Mouse (Mus musculus): Measurements from ENCODE around the gene Ccdc175.
A peak's percentile ranks its signal among the peaks of the same experiment; 100 is the strongest.

Ccdc175 gene

DNA sequence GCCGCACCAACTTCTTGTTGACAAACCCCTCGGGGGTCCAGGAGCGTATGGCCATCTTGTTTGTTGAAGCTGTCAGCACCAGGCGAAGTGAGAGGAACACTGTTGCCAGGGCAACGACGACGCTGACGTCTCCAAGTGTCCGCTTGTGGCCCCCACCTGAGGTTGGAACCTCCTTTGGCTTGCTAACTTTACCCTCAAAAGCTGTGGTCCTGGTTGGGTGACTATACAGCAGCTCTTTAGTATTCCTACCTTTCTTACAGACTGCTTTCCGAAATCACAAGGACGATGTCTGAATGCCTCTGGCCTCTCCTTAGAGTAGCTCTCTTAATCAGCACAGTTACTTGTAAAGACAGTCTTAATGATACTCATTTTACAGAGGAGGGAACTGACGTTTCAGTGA, at the start of gene Ccdc175:
TSS of gene Ccdc175 (minus strand) at position 101 of the 400 bp plus-strand sequence.
- no peak for DNase-seq

DNA sequence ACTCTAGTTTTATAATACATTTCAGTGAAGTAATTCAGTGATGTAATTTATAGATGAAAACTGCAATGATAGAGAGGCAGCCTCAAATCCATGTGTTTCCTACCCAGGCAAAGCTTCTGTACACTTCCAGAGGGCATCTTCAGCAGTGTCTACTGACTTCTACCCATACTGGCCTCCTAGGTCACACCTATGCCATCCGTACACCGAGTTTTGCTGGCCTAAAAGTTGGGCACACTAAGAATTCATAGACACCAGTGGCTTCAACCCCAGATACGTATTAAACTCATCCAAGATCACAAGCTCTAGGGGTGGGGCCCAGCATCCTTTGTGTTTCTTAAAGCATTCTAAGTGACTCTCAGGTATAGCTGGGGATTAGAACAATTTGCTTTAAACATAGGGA, 49.3 kb upstream of the Ccdc175 start:
- DNase-seq, result no peak

DNA sequence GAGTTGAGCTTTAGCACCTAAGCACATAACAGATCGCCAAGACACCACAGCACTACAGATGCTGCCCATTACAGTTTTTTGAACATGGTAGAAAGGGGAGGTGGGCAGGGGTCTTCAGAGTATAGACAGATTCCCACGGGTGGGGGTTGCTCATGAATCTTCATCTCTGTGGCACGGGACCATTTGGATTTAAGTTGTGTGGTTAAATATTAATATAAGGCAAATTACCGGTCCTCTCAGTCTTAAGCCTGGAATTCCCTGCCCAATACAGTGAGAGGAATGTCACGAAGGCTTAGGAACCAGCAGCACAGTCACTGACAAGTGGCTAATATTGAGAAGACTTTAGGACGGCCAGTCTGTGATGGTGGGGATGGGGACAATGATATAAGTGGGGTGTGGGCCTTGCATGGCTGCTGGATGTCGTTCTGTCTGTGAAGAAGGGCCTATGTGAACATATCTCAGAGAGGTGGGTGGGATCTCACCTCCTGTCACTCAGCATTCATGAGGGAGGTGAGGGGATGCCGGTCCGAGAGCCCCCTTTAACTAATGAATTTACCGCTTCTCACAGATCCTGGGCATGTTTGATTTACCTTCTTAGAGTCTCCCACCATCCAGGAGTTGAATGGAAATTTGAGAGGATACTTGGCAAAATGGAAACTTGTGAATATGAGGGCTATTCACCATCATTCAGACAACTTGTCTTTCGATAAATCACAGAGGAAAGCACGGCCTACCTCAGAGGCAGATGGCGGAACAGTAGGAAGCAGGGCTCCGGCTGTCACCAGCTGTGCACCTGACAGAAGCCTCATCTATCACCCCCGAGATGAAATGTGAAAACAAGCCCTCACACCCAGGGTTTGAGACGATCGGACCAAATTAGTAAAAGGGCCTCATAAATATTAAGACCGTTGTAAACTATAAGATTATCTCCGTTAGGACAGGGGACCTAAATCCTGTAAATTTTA, 48.3 kb upstream of the Ccdc175 start:
- no peak for DNase-seq

DNA sequence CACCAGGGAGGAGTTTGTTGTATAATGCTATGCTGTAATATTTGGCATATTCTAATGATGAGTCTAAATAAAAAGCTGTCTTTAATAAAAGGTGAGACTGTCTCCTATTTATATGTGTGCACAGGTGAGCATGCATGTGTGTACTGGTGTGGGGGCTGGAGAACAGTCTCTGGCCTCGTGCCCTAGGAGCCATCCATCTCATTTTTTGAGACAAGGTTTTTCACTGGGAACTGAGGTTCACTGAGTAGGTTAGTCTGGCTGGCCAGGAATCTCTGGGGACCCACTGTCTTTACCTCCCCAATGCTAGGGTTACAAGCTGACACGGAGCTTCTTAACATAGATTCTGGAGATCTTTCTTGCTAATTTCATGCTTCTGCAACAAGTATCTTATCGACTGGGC, 47.3 kb upstream of the Ccdc175 start:
- DNase-seq, result no peak

DNA sequence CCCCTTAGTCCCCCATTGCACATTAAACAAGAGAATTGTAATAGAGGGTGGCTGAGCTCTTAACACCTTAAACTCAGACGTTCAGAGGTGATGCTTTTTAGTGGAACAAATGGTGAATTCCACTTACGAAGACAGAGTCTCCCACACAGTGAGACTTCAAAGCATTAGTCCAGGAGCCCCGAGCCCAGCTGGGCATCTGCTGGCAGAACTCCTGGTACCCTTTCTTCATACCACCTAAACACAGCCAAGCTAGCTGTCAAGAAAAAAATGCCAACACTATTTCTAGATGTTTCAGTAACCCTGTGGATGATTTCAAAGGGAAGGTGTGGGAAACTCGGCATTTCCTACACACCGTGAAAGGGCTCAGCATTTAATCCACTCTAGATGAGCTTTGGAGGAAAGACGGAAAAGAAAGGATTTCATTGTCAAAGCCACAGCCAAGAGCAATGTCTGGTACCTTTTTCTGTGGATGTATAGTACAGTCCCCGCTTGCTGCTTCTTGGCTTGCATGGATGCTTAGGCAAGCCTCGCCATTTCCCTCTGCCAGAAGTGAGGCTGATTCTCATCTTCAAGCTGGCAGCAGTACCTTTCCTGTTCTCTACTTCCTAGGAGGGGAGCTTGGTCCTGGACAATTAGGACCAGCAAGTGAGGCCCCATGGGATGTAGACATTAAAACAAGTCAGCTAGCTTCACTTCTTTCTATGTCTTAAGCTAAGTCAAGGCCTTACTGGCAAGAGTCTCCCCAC, 44.8 kb upstream of the Ccdc175 start:
- no peak for DNase-seq

DNA sequence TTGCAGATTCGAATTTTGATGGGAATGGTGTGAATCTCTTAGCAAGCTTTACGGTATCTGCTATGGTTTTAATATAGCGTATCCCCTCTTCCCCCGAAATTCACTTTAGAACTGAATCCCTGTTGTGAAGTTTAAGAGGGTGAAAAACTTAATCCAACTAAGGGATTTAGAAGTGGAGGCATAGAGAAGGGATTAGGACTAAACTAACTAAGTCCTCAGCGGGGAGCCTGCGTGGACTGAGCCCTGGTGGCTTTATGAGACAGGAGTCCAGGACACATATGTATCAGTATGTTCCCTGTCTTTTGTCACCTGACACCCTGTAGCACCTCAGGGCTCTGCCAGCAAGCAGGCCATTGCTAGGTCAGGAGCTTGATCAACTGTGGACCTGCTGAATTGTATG, 42.9 kb upstream of the Ccdc175 start:
- DNase-seq, result no peak

DNA sequence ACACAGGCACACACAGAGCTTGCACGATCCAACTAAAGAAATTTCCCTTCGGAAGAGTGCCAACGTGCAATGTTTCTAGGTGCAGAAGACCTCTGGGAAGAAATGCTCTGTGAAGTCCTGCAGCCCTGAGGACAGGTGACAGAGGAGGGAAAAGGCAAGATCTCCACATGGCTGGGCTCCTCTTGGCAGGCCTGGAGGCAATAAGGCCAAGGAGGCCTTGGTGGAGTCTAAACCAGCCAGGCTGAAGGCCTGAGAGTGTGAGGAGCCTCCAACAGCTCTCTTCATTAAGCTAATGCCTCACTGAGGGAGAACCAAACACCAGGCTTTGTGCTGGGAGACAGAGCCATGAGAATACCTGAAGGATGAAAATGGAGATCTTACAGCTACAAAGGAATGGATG, 40.5 kb upstream of the Ccdc175 start:
- no peak for DNase-seq

DNA sequence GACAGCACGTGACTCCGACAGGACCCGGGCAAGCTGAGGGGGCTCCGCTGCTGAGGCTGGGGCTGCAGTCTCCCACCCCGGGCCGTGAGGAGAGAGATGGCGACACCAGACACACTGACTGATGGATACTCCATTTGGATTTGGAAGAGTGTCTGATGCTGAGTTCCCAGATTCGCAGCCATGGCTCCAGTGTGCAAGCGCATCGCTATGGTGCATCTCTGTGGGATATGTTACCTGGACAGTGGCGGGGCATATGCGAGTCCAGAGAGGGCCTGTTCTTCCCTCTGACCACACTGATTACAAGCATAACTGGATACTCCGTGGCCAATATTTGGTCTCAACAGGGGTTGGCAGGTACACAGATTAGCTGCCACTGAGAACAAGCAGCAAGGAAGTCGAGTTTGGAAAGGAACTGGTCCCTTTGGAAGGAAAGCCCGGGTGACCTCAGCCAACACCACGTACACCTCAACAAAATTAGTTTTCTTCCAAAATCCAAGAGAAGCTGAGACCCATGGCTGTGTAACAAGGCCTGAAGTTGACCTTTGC, 38.8 kb upstream of the Ccdc175 start:
- DNase-seq, result no peak

GRCm38 (mm10) chr12:72213554-72213953, 28.7 kb upstream of the Ccdc175 start:
- no peak for DNase-seq

DNA sequence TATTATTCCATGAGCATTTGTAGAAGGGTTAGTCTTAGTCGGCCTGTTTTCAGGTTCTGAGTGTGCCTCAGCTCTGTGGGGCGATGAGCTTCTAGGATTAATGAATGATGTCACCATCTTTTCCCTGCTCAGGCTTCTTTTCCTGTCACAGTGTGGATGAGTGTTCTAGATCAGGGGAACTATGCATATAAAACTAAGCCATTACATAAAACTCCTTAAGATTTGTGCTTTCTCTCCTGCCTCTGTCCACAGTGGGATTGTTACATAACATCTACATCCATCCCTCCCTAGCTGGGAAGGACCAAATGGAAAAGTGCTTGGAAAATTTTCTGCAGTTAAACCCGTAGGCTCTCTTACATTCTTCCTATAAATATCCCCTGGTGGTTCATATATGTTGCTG, 16.0 kb upstream of the Ccdc175 start:
- no peak for DNase-seq

GRCm38 (mm10) chr12:72197925-72198486, 13.2 kb upstream of the Ccdc175 start:
- DNase-seq, result no peak

- DNase-seq, result no peak
Observed at GRCm38 (mm10) chr12:72197434-72197833, 12.6 kb upstream of the Ccdc175 start.

- DNase-seq, result no peak
Observed at GRCm38 (mm10) chr12:72179561-72179960, 5.3 kb downstream of the Ccdc175 start.

GRCm38 (mm10) chr12:72178322-72178721, 6.5 kb downstream of the Ccdc175 start:
- no peak for DNase-seq

DNA sequence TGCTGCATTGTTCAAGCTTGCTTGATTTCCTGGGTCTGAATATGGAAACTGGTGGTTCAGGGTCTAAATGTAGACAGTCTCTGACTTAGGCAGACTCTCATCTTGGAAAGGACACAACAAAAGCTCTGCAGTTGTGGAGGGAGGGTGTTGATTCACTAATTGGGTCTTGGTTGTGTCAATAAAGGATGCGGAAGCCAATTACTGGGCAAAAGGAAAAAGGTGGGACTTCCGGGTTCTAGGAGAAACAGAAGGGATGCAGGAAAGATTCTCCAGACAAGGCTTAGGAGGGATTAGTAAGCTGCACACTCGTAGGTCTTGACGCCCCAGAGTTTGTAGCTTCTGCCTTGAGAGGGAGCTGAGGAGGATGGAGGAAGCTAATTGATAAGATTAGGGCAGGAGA, 26.4 kb downstream of the Ccdc175 start:
- DNase-seq, result no peak

GRCm38 (mm10) chr12:72150786-72151185, 34.0 kb downstream of the Ccdc175 start:
- DNase-seq, result peak; percentile 25

GRCm38 (mm10) chr12:72129203-72129602, 55.6 kb downstream of the Ccdc175 start:
- DNase-seq, result no peak

- no peak for DNase-seq
Observed at GRCm38 (mm10) chr12:72115686-72116345, 69.0 kb downstream of the Ccdc175 start.

DNA sequence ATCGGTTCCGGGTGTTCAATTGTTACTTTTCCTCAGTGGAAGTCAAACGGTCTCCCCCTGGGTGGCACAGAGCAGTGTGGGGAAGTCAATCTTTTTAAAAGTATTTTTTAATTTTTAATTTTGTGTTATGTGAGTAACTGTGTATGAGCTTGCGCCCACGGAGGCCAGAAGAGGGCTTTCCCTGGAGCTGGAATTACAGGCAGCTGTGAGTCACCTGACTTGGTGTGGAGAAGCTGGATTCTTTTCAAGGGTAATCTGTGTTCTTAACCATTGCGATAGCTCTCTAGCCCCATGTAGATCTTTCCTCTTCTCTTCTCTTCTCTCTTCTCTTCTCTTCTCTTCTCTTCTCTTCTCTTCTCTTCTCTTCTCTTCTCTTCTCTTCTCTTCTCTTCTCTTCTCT, 69.7 kb downstream of the Ccdc175 start:
- DNase-seq, result no peak

DNA sequence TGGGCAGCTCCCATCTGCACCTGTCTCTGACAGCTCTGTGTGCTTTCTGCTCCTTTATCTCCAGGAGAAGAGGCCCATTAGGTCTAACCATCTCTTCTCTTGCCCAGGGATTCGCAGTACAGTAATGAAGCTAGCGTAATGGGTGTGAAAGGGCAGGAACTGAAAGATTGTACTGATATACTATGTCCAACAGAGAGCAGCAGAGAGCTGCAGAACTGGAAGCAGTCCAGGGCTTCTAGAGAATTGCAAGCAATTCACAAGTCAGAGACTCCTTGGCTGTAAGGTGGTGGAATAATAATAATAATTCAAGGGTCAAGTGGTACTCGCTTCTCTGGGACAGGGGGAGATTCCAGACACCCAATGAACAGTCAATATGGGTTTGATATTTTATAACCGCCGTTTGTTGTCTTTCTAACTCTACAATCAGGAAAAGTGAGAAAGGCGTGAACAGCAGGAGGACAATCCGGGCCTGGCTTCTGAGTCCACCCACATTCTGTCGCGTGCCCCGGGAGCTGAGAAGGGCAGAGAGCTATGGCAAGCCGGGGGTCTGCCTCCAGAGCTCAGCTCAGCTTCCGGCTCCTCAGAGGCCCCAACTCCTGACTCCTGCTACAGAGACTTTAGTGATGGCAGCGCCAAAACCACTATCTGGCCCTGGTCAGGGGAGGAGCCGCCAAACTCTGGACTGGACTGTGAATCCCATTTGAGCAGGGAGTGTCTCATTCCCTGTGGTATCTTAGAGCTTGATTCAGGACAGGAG, 80.1 kb downstream of the Ccdc175 start:
- DNase-seq, result peak; percentile 52

GRCm38 (mm10) chr12:72104027-72104426, 80.8 kb downstream of the Ccdc175 start:
- no peak for DNase-seq

DNA sequence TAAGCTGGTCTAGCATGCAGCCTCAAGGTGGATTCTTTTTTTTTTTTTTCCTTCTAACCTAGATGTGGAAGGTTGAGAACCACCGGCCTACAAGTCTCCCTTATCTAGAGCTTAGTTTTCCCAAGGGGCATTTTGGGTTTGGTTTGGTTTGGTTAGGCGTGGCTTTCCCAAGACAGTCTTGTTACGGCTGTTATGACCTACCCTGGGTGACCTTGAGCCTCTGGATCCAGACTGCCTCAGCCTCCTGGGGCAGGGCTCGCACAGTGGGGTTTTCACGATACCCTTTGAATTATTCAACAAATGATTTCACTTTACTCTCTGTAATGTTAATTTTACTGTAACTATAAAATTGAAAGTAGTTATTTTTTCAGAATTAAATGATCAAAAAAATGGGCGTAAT, 82.1 kb downstream of the Ccdc175 start:
- DNase-seq, result no peak
